Comparison of ENCODE assay signal across 8 mouse cellular contexts in genomic region chr5:124351111-124351560, GRCm38 (mm10). TPM values are rescaled to one million over a fixed set of nuclear protein-coding genes. Genes with fewer than 3 reads are reported as not detected.
DNase-seq lines count a peak whose midpoint lies in the region; ATAC-seq lines count a peak whose summit lies in the region.

No protein-coding gene starts in this region.

- ATAC-seq in frontal cortex, adult (ENCODE audit: low TSS enrichment): peak; percentile 36

- DNase-seq in NIH3T3 (ENCODE audit: low read depth): peak; percentile 68
- DNase-seq in cerebellum, adult 9-10 months: peak; percentile 69
- peak; percentile 73 for DNase-seq in heart, postnatal 4 days
- DNase-seq in layer of hippocampus, postnatal 14 days (ENCODE audit: low spot score in 2 of 2): peak; percentile 71 to 83
- peak; percentile 87 for DNase-seq in lung, postnatal 10 days
- DNase-seq in retina, embryonic 14.5 days (ENCODE audit: low spot score): peak; percentile 79
- no peak for DNase-seq in c-Kit-positive CD71-positive TER-119-positive erythroid progenitor cells, embryonic 14.5 days (ENCODE audit: low spot score)

RNA-seq across cellular contexts. Expression of gene Cdk2ap1, which starts 11.7 kb away (rescaled TPM):
- total RNA-seq in heart, postnatal 4 days (2021): 100 to 1,000 TPM; 201 to 202 TPM
- total RNA-seq in layer of hippocampus, postnatal 14 days (2021): 10 to 100 TPM; 95.4 to 99.6 TPM

RNA-seq across cellular contexts. Expression of gene 2810006K23Rik, which starts 23.2 kb away (rescaled TPM):
- total RNA-seq in heart, postnatal 4 days (2021): 10 to 100 TPM; 11.7 to 13.0 TPM
- 10 to 100 TPM; 13.8 to 15.8 TPM for total RNA-seq in layer of hippocampus, postnatal 14 days (2021)

RNA-seq across cellular contexts. Expression of gene Mphosph9, which starts 23.4 kb away (rescaled TPM):
- 10 to 100 TPM; 12.1 to 13.9 TPM for total RNA-seq in heart, postnatal 4 days (2021)
- total RNA-seq in layer of hippocampus, postnatal 14 days (2021): 10 to 100 TPM; 15.0 to 17.8 TPM
